ENCODE assay signal across 8 mouse cellular contexts in genomic region chr3:129970529-129971515, GRCm38 (mm10). TPM values are rescaled to one million over a fixed set of nuclear protein-coding genes. Genes with fewer than 3 reads are reported as not detected.
A peak's percentile ranks its signal among the peaks of the same experiment; 100 is the strongest.
DNase-seq lines count a peak whose midpoint lies in the region; ATAC-seq and TF ChIP-seq lines count a peak whose summit lies in the region.

No protein-coding gene starts in this region.

- no peak for ATAC-seq in heart, embryonic 14.5 days (ENCODE audit: insufficient number of reproducible peaks, insufficient read depth, low FRiP score, low read depth)
- ATAC-seq in stomach, embryonic 14.5 days (ENCODE audit: insufficient number of reproducible peaks, insufficient read depth, low FRiP score, low read depth) = peak; percentile 33; the same call in 1 of the 2 replicates

- peak overlapping the region; percentile 67 for H3K9ac ChIP-seq in heart, embryonic 14.5 days (ENCODE audit: low read length)
- H3K9ac ChIP-seq in stomach, embryonic 14.5 days (replicated peaks; ENCODE audit: low read depth, low read length) = no peak overlapping the region

- no peaks in the 10 kb centered on the region for H3K9me3 ChIP-seq in heart, embryonic 14.5 days (ENCODE audit: control insufficient read depth, low read length)
- no peaks in the 10 kb centered on the region for H3K9me3 ChIP-seq in stomach, embryonic 14.5 days (ENCODE audit: control insufficient read depth, low read depth, low read length)

- no peak for TF ChIP-seq CTCF in cortical plate, adult 2 months (IDR thresholded peaks at IDR 0.05; ENCODE audit: extremely low read depth, insufficient read depth, low read length)

- intact Hi-C loops in heart, postnatal 25 days (cut with DNase I) = loop anchor here (5.0 kb wide), 1 partner anchor 39 kb away; no protein-coding TSS in a partner anchor

- H3K27ac ChIP-seq in cortical plate, adult 2 months (ENCODE audit: insufficient read depth, low read length) = no peak overlapping the region
- H3K27ac ChIP-seq in heart, embryonic 14.5 days (replicated peaks in 1 of 2; ENCODE audit: control insufficient read depth in 1 of 2, insufficient read depth in 1 of 2, low read depth in 2 of 2, low read length in 2 of 2) = no peak overlapping the region
- H3K27ac ChIP-seq in stomach, embryonic 14.5 days (ENCODE audit: low read length) = no peak overlapping the region

- H3K4me3 ChIP-seq in cortical plate, adult 2 months (ENCODE audit: insufficient read depth, low read length) = 0 out of 2 replicates have a peak overlapping the region, but pooled peaks have one; percentile 34
- peak overlapping the region; percentile 46 to 69 for H3K4me3 ChIP-seq in heart, embryonic 14.5 days (ENCODE audit: control insufficient read depth in 1 of 2, insufficient read depth in 1 of 2, low read depth in 1 of 2, low read length in 2 of 2)
- H3K4me3 ChIP-seq in stomach, embryonic 14.5 days (ENCODE audit: low read depth, low read length) = peak overlapping the region; percentile 44

- WGBS in heart, embryonic 14.5 days = 11% methylated on average over 19 of the region's 19 CpGs
- 15% methylated on average over 19 of the region's 19 CpGs for WGBS in stomach, embryonic 14.5 days

- H3K36me3 ChIP-seq in heart, embryonic 14.5 days (ENCODE audit: control insufficient read depth, insufficient read depth, low read length) = no peaks in the 10 kb centered on the region
- H3K36me3 ChIP-seq in stomach, embryonic 14.5 days (ENCODE audit: control insufficient read depth, insufficient read depth, low read length) = no peaks in the 10 kb centered on the region

- H3K4me2 ChIP-seq in heart, embryonic 14.5 days (ENCODE audit: low read length) = peak overlapping the region; percentile 100
- peak overlapping the region; percentile 81 for H3K4me2 ChIP-seq in stomach, embryonic 14.5 days (replicated peaks; ENCODE audit: low read depth, low read length)

- H3K4me1 ChIP-seq in cortical plate, adult 2 months (ENCODE audit: control insufficient read depth, insufficient read depth, low read length) = no peaks in the 10 kb centered on the region
- peaks cover 9% of the 10 kb centered on the region in 2 experiments for H3K4me1 ChIP-seq in heart, embryonic 14.5 days (ENCODE audit: control insufficient read depth in 2 of 2, insufficient read depth in 2 of 2, low read length in 2 of 2)
- peaks cover 8% of the 10 kb centered on the region for H3K4me1 ChIP-seq in stomach, embryonic 14.5 days (ENCODE audit: control insufficient read depth, insufficient read depth, low read length)

- peak; percentile 88 for DNase-seq in heart, adult 11 months
- DNase-seq in heart, postnatal 25 days (ENCODE audit: low spot score) = no peak
- peak; percentile 25 to 46 for DNase-seq in kidney, postnatal 4 days
- DNase-seq in lung, postnatal 36 days = peak; percentile 60
- no peak for DNase-seq in cerebellum, adult 11-12 months

- no peak for TF ChIP-seq POLR2A in cortical plate, adult 2 months (IDR thresholded peaks at IDR 0.05; ENCODE audit: extremely low read depth, insufficient read depth, low read length)

- H3K27me3 ChIP-seq in heart, embryonic 14.5 days (ENCODE audit: control insufficient read depth, insufficient read depth, low read length) = peaks cover 13% of the 10 kb centered on the region
- peaks cover 6% of the 10 kb centered on the region; the same call in 1 of the 2 replicates for H3K27me3 ChIP-seq in stomach, embryonic 14.5 days (ENCODE audit: control insufficient read depth, insufficient read depth, low read length)

RNA-seq across cellular contexts. Expression of gene Mcub, which starts 0.8 kb away (rescaled TPM):
- total RNA-seq in heart, postnatal 25 days (2021) = 1 to 10 TPM; 1.8 to 2.2 TPM
- 1.8 and 2.9 TPM in 2 replicates for polyA plus RNA-seq in cortical plate, adult 2 months (2012; rRNA removed)
- 4.7 and 5.1 TPM in 2 replicates for polyA plus RNA-seq in heart, embryonic 14.5 days (2014; fragmentation: Nextera tagmentation; extraction: Ambion mirVana)
- 3.0 and 3.4 TPM in 2 replicates for polyA plus RNA-seq in stomach, embryonic 14.5 days (2014; fragmentation: Nextera tagmentation; extraction: Ambion mirVana)

Comparison
In these comparisons a context has a peak if more than half of its experiments do, and no peak if none do; other contexts are left out.
1. DNase-seq: peak in heart, adult 11 months (single experiment), kidney, postnatal 4 days (2 of 2) and lung, postnatal 36 days (single experiment); none in heart, postnatal 25 days (single experiment) and cerebellum, adult 11-12 months (single experiment).
2. Peak in every context shown above with its lines, with median percentiles within 50 percentile points of each other: H3K4me3 ChIP-seq.